Mouse (Mus musculus) kidney, adult 2 months (tissue): ENCODE measurements around the gene Tcp1.

ENCODE experiments used
- CTCF ChIP-seq: fragments of 200-500 bp; conservative IDR thresholded peaks from 2 replicates; pipeline ENCODE4 v1.5.1; 2011; ENCODE audit warnings: low read depth, mild to moderate bottlenecking, control low read depth, low read length, moderate library complexity, mixed read lengths; ENCODE audit not compliant: insufficient read depth, insufficient read length
- POLR2A ChIP-seq: fragments of 200-500 bp; IDR thresholded peaks from one replicate; pipeline ENCODE4 v1.6.1; 2011; ENCODE audit warnings: low read depth, low read length, control low read depth

DNA sequence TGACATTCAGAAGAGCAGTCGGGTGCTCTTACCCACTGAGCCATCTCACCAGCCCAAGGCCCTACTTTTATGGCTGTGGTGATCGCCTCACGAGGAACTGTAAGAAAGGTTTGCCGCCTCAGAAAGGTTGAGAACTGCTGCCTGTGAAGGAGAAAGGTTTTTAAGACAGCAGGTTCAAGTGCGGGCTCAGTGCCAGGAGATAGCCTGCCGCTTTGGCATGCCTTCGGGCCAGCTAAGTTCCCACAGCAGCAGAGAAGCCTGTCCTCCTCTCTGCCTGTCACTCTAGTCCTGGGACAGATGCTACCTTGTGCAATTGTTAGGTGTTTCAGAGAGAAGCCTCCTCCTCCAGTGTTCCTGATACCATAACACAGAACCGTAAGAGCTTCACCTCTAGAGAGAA is 41.2 kb downstream of the Tcp1 start:
- TF ChIP-seq POLR2A, result no peak
- TF ChIP-seq CTCF, result no peak
